Mouse (Mus musculus) stomach, postnatal 0 days (tissue): Measurements from ENCODE around the gene Lama2.

Source experiments
- CTCF ChIP-seq: IDR thresholded peaks from 2 replicates; pipeline ENCODE4 v1.5.1; 2016; ENCODE audit warnings: antibody characterized with exemption, low read depth, mild to moderate bottlenecking, moderate library complexity
- EP300 ChIP-seq: optimal IDR thresholded peaks from 2 replicates; pipeline ENCODE3; 2016; ENCODE audit warnings: antibody characterized with exemption

DNA sequence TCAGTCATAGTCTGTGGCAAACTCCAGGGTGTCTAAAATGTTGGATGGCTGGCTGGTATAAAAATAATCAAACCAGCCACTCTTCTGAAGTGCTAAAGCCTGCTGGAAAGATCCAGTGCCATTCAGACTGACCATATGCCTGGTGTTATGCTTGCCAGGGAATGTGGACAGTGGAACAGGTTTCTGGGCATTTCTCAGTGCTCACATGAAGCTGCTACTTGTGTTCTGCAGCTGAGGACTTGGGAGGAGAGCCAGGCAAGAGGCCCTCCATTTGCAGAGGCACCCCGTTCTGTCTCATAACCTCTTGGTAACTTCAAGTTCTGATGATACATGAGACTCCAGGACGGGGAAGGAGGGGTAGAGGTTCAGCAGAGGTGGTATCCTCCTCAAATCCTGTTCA, 492.1 kb downstream of the Lama2 start:
- no peak for TF ChIP-seq CTCF
- TF ChIP-seq EP300: no peak
